Mouse (Mus musculus) neural tube, embryonic 14.5 days (tissue): Measurements from ENCODE around the gene Serp2. TPM values are rescaled to one million over a fixed set of nuclear protein-coding genes. Genes with fewer than 3 reads are reported as not detected.
"Not testable (repeated sequence)": the region's sequence is repeated elsewhere in the genome, so short reads cannot be mapped to it uniquely, and the experiment has no call there.

ENCODE experiments used
- ATAC-seq: fragments of 200-750 bp; cut with Nextera tagmentation; 2 replicates; pipeline ENCODE4 v1.8.0; 2017; ENCODE audit warnings: low read depth, mild to moderate bottlenecking, moderate TSS enrichment, moderate library complexity
- H3K27ac ChIP-seq: fragments of 300-500 bp; sonication (generic); 2 replicates; pipeline ENCODE4 v1.5.1; 2014; ENCODE audit warnings: low read depth, mild to moderate bottlenecking, control low read depth, low read length, moderate library complexity, mixed read lengths
- H3K27me3 ChIP-seq: fragments of 300-500 bp; sonication (generic); 2 replicates; pipeline ENCODE4 v1.6.1; 2014; ENCODE audit warnings: low read length; ENCODE audit not compliant: control insufficient read depth, insufficient read depth
- H3K36me3 ChIP-seq: fragments of 300-500 bp; sonication (generic); 2 replicates; pipeline ENCODE4 v1.6.1; 2014; ENCODE audit warnings: low read length, mixed read lengths; ENCODE audit not compliant: control insufficient read depth, insufficient read depth
- H3K4me1 ChIP-seq: fragments of 300-500 bp; sonication (generic); 2 replicates; pipeline ENCODE4 v1.6.1; 2014; ENCODE audit warnings: low read length; ENCODE audit not compliant: control insufficient read depth, insufficient read depth
- H3K4me2 ChIP-seq: fragments of 300-500 bp; sonication (generic); 2 replicates; pipeline ENCODE4 v1.6.1; 2014; ENCODE audit warnings: mild to moderate bottlenecking, low read depth, low read length, control low read depth
- H3K4me3 ChIP-seq: fragments of 300-500 bp; sonication (generic); 2 replicates; pipeline ENCODE4 v1.5.1; 2014; ENCODE audit warnings: low read depth, low read length, control low read depth, mixed read lengths
- H3K9ac ChIP-seq: fragments of 300-500 bp; sonication (generic); replicated peaks from 2 replicates; pipeline ENCODE4 v1.6.1; 2014; ENCODE audit warnings: low read depth, mild to moderate bottlenecking, control low read depth, low read length, mixed read lengths
- H3K9me3 ChIP-seq: fragments of 300-500 bp; sonication (generic); 2 replicates; pipeline ENCODE4 v1.6.1; 2016; ENCODE audit warnings: low read length; ENCODE audit not compliant: control insufficient read depth
- WGBS: fragments of 180-500 bp; shearing (Covaris S2); extraction: QIAGEN DNeasy Blood & Tissue Kit; methylation state at CpG from one replicate; pipeline ENCODE4 v1.1.7; 2014; 5-methylcytosine and 5-hydroxymethylcytosine counted together
- polyA plus RNA-seq: library from polyadenylated mRNA; unstranded; fragments of >200 nt; fragmentation: Nextera tagmentation; extraction: Ambion mirVana; gene quantifications from 2 replicates; pipeline ENCODE4 v1.2.1, GENCODE M21; 2014

Gene Serp2
- polyA plus RNA-seq, 1 experiment from 2014 or later, result 265 TPM

- Histone ChIP-seq H3K27me3 (no peaks in the 10 kb centered on the region), H3K36me3 (no peaks in the 10 kb centered on the region), H3K9me3 (no peaks in the 10 kb centered on the region), H3K4me2 (no peak overlapping the region), H3K9ac (no peak overlapping the region), H3K4me3 (no peak overlapping the region), H3K27ac (no peak overlapping the region), H3K4me1 (0 out of 2 replicates have a peak, but pooled peaks cover 5% of the 10 kb centered on the region)
- no peak for ATAC-seq
- 74% methylated on average over 2 of the region's 2 CpGs for WGBS
Observed at GRCm38 (mm10) chr14:76559208-76559607, 2.5 kb upstream of the Serp2 start.

GRCm38 (mm10) chr14:76558171-76558570 lies 1.5 kb upstream of the Serp2 start:
- not testable (repeated sequence) for H3K36me3 ChIP-seq, H3K27ac ChIP-seq

GRCm38 (mm10) chr14:76556031-76556851 lies 448 bp downstream of the Serp2 start:
- peaks cover 14% of the 10 kb centered on the region; the same call in 1 of the 2 replicates for H3K4me1 ChIP-seq
- ATAC-seq, result peak; percentile 84
- peak overlapping the region; percentile 79 for H3K27ac ChIP-seq
- peak overlapping the region; percentile 52 for H3K4me3 ChIP-seq
- under 1% methylated on average over 64 of the region's 67 CpGs for WGBS
- peak overlapping the region; percentile 85 for H3K9ac ChIP-seq
- no peaks in the 10 kb centered on the region for H3K9me3 ChIP-seq
- H3K36me3 ChIP-seq, result no peaks in the 10 kb centered on the region
- no peaks in the 10 kb centered on the region for H3K27me3 ChIP-seq
- H3K4me2 ChIP-seq, result peak overlapping the region; percentile 70

More at GRCm38 (mm10) chr14:76558171-76558570, 1.5 kb upstream of the Serp2 start:
- WGBS, result 58% methylated on average over 8 of the region's 8 CpGs
- not testable (repeated sequence) for H3K9ac ChIP-seq, H3K4me3 ChIP-seq, ATAC-seq, H3K27me3 ChIP-seq, H3K4me2 ChIP-seq, H3K9me3 ChIP-seq
- H3K4me1 ChIP-seq, result peaks cover 14% of the 10 kb centered on the region; the same call in 1 of the 2 replicates

GRCm38 (mm10) chr14:76555263-76556030 lies 1.2 kb downstream of the Serp2 start:
- WGBS, result 50% methylated on average over 18 of the region's 18 CpGs

GRCm38 (mm10) chr14:76544136-76544535 lies 12.6 kb downstream of the Serp2 start:
- Histone ChIP-seq H3K4me3 (no peak overlapping the region), H3K4me1 (no peaks in the 10 kb centered on the region), H3K9me3 (no peaks in the 10 kb centered on the region), H3K36me3 (no peaks in the 10 kb centered on the region), H3K4me2 (no peak overlapping the region), H3K9ac (no peak overlapping the region), H3K27ac (no peak overlapping the region), H3K27me3 (no peaks in the 10 kb centered on the region)
- no peak for ATAC-seq
- WGBS, result 91% methylated on average over 6 of the region's 6 CpGs

More at GRCm38 (mm10) chr14:76555263-76556030, 1.2 kb downstream of the Serp2 start:
- Histone ChIP-seq H3K27ac (peak overlapping the region; percentile 79), H3K9me3 (no peaks in the 10 kb centered on the region), H3K36me3 (no peaks in the 10 kb centered on the region), H3K4me3 (peak overlapping the region; percentile 52), H3K4me1 (peaks cover 14% of the 10 kb centered on the region; the same call in 1 of the 2 replicates), H3K4me2 (peak overlapping the region; percentile 70), H3K9ac (peak overlapping the region; percentile 85), H3K27me3 (no peaks in the 10 kb centered on the region)
- peak; percentile 61 for ATAC-seq

GRCm38 (mm10) chr14:76541341-76541740 lies 15.3 kb downstream of the Serp2 start:
- 94% methylated on average over 2 of the region's 2 CpGs for WGBS
- H3K4me3 ChIP-seq, result no peak overlapping the region
- H3K9me3 ChIP-seq, result no peaks in the 10 kb centered on the region
- no peak overlapping the region for H3K9ac ChIP-seq
- H3K27ac ChIP-seq, result no peak overlapping the region
- no peaks in the 10 kb centered on the region for H3K4me1 ChIP-seq
- no peaks in the 10 kb centered on the region for H3K27me3 ChIP-seq
- no peak for ATAC-seq
- H3K36me3 ChIP-seq, result no peaks in the 10 kb centered on the region
- H3K4me2 ChIP-seq, result no peak overlapping the region

GRCm38 (mm10) chr14:76540005-76540670 lies 16.6 kb downstream of the Serp2 start:
- H3K27ac ChIP-seq, result no peak overlapping the region
- no peak overlapping the region for H3K4me3 ChIP-seq
- WGBS, result 95% methylated on average over 5 of the region's 5 CpGs
- no peaks in the 10 kb centered on the region for H3K9me3 ChIP-seq
- H3K27me3 ChIP-seq, result no peaks in the 10 kb centered on the region
- no peak overlapping the region for H3K9ac ChIP-seq
- ATAC-seq, result no peak
- no peak overlapping the region for H3K4me2 ChIP-seq
- H3K4me1 ChIP-seq, result no peaks in the 10 kb centered on the region
- H3K36me3 ChIP-seq, result no peaks in the 10 kb centered on the region

- WGBS, result 50% methylated on average over 6 of the region's 6 CpGs
- Histone ChIP-seq H3K36me3 (no peaks in the 10 kb centered on the region), H3K9ac (no peak overlapping the region), H3K9me3 (no peaks in the 10 kb centered on the region), H3K27me3 (no peaks in the 10 kb centered on the region), H3K4me2 (no peak overlapping the region), H3K4me3 (no peak overlapping the region), H3K27ac (no peak overlapping the region), H3K4me1 (peaks cover 10% of the 10 kb centered on the region)
- ATAC-seq, result no peak
Observed at GRCm38 (mm10) chr14:76536921-76537320, 19.8 kb downstream of the Serp2 start.
